Mouse (Mus musculus) neural tube, embryonic 15.5 days (tissue): ENCODE results near the gene Tex9. TPM values are rescaled to one million over a fixed set of nuclear protein-coding genes. Genes with fewer than 3 reads are reported as not detected.
"Not testable (repeated sequence)": the region's sequence is repeated elsewhere in the genome, so short reads cannot be mapped to it uniquely, and the experiment has no call there.

ENCODE experiments used
- ATAC-seq: fragments of 200-750 bp; cut with Nextera tagmentation; 2 replicates; pipeline ENCODE4 v1.8.0; 2017; ENCODE audit warnings: mild to moderate bottlenecking, moderate TSS enrichment, moderate library complexity; ENCODE audit not compliant: low FRiP score
- H3K27ac ChIP-seq: fragments of 300-500 bp; sonication (generic); replicated peaks from 2 replicates; pipeline ENCODE4 v1.5.1; 2015; ENCODE audit warnings: mild to moderate bottlenecking, inconsistent platforms
- H3K27me3 ChIP-seq: fragments of 300-500 bp; sonication (generic); replicated peaks from 2 replicates; pipeline ENCODE4 v1.6.1; 2015; ENCODE audit warnings: inconsistent platforms
- H3K36me3 ChIP-seq: fragments of 300-500 bp; sonication (generic); 2 replicates; pipeline ENCODE4 v1.6.1; 2015; ENCODE audit warnings: inconsistent platforms
- H3K4me1 ChIP-seq: fragments of 300-500 bp; sonication (generic); 2 replicates; pipeline ENCODE4 v1.6.1; 2015; ENCODE audit warnings: inconsistent platforms
- H3K4me2 ChIP-seq: fragments of 300-500 bp; sonication (generic); 2 replicates; pipeline ENCODE4 v1.6.1; 2015; ENCODE audit warnings: inconsistent platforms, mild to moderate bottlenecking, moderate library complexity
- H3K4me3 ChIP-seq: fragments of 300-500 bp; sonication (generic); replicated peaks from 2 replicates; pipeline ENCODE4 v1.5.1; 2015; ENCODE audit warnings: mild to moderate bottlenecking, inconsistent platforms
- H3K9ac ChIP-seq: fragments of 300-500 bp; sonication (generic); replicated peaks from 2 replicates; pipeline ENCODE4 v1.6.1; 2015; ENCODE audit warnings: mild to moderate bottlenecking, inconsistent platforms
- H3K9me3 ChIP-seq: fragments of 300-500 bp; sonication (generic); replicated peaks from 2 replicates; pipeline ENCODE4 v1.6.1; 2016; ENCODE audit warnings: inconsistent platforms
- WGBS: fragments of 180-500 bp; shearing (Covaris S2); methylation state at CpG from one replicate; pipeline ENCODE4 v1.1.7; 2015; ENCODE audit warnings: mixed read lengths; 5-methylcytosine and 5-hydroxymethylcytosine counted together
- microRNA-seq: library from miRNA; unstranded; fragments of <30 nt; microRNA quantifications from one replicate; pipeline ENCODE4, GENCODE M21; 2017
- polyA plus RNA-seq: library from polyadenylated mRNA; unstranded; fragments of >200 nt; fragmentation: Nextera tagmentation; extraction: Ambion mirVana; gene quantifications from 2 replicates; pipeline ENCODE4 v1.2.1, GENCODE M21; 2015

Gene Tex9
- polyA plus RNA-seq, 1 experiment from 2014 or later, result 26.8 TPM

DNA sequence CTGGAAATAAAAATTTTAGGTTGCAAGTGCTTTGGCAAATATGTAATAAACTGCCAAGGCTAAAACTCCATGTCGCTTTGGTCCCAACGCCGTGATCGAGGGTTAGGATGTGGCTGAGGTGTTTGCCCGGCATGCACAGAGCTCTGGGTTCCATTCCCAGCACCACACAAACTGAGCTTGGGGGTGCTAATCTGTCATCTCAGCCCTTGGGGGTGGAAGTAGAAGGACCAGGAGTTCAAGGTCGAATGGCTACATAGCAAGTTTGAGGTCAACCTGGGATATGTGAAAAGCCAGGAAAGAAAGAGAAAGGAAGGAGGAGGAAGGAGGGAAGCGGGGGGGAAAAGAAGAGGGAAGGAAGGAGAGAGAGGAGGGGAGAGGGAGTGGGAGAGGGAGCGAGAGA lies 87.6 kb downstream of the Tex9 start:
- Histone ChIP-seq H3K27me3 (no peaks in the 10 kb centered on the region), H3K4me1 (peaks cover 5% of the 10 kb centered on the region; the same call in 1 of the 2 replicates), H3K4me3 (no peak overlapping the region), H3K9me3 (no peaks in the 10 kb centered on the region), H3K27ac (no peak overlapping the region), H3K36me3 (no peaks in the 10 kb centered on the region), H3K4me2 (no peak overlapping the region), H3K9ac (no peak overlapping the region)
- WGBS, result 86% methylated on average over 8 of the region's 8 CpGs
- ATAC-seq, result no peak

DNA sequence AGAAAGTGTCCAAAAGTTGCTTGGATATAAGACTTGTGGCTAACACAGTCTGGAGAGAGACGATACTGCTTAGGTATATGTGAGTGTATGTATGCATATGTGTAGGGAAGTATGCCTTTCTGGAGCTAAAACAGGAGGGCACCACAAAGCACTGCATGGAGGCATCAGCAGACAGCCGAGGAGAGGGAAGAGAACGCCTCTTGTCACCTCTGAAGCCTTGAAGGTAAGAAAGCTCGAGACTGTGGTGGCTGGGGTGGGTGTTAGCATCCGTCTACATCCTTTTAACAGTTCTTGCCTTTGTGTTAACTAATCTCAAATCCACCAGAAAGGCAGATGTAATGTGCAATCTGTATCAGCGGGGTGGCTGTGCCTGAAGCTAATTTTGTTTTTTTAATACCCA lies 88.6 kb downstream of the Tex9 start:
- H3K27ac ChIP-seq, result no peak overlapping the region
- no peak overlapping the region for H3K4me3 ChIP-seq
- no peaks in the 10 kb centered on the region for H3K9me3 ChIP-seq
- ATAC-seq, result no peak
- no peaks in the 10 kb centered on the region for H3K36me3 ChIP-seq
- H3K4me1 ChIP-seq, result peaks cover 5% of the 10 kb centered on the region; the same call in 1 of the 2 replicates
- no peak overlapping the region for H3K9ac ChIP-seq
- no peak overlapping the region for H3K4me2 ChIP-seq
- no peaks in the 10 kb centered on the region for H3K27me3 ChIP-seq
- WGBS, result 46% methylated on average over 6 of the region's 6 CpGs

DNA sequence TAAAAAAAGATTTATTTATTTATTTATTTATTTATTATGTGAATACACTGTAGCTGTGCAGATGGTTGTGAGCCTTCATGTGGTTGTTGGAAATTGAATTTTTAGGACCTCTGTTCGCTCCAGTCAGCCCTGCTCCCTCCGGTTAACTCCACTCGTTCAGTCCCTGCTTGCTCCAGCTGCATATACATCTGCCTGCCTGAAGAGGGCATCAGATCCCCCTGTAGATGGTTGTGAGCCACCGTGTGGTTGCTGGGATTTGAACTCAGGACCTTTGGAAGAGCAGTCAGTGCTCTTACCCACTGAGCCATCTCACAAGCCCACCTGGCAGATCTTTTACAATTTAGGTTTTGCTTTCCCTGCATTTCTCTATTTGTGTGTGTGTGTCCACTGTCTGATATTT lies 90.2 kb downstream of the Tex9 start:
- H3K4me1 ChIP-seq, H3K27me3 ChIP-seq, ATAC-seq, H3K9ac ChIP-seq, H3K36me3 ChIP-seq, H3K27ac ChIP-seq, H3K9me3 ChIP-seq, H3K4me3 ChIP-seq, H3K4me2 ChIP-seq: not testable (repeated sequence)
- WGBS, result 77% methylated on average over 4 of the region's 4 CpGs

Small RNA genes lying within 50 kb of the gene (microRNA-seq; reads per million reads assigned to microRNA genes)
- gene Gm28010, result not detected

Other genes starting within 250 kb of the Tex9 start
- gene Zfp280d, start 217.4 kb downstream of the Tex9 start, polyA plus RNA-seq, result 34.0 and 34.5 TPM in 2 replicates
- gene Mns1, start 54.2 kb downstream of the Tex9 start, polyA plus RNA-seq, result 6.4 and 13.2 TPM in 2 replicates
- gene Rfx7, start 40.0 kb upstream of the Tex9 start, polyA plus RNA-seq, result 13.7 and 14.7 TPM in 2 replicates
- gene Nedd4, start 170.1 kb upstream of the Tex9 start, polyA plus RNA-seq, result 375 and 397 TPM in 2 replicates